Mouse (Mus musculus) bone marrow, adult 2 months (tissue): ENCODE data around the gene Lama2.

Experiments
- CTCF ChIP-seq: fragments of 200-500 bp; IDR thresholded peaks from 2 replicates; pipeline ENCODE4 v1.5.1; 2011; ENCODE audit warnings: low read length, control low read depth; ENCODE audit not compliant: control insufficient read depth, insufficient read depth
- POLR2A ChIP-seq: fragments of 200-500 bp; IDR thresholded peaks from 2 replicates; pipeline ENCODE4 v1.6.1; 2011; ENCODE audit warnings: low read depth, mild to moderate bottlenecking, control low read depth, low read length, borderline replicate concordance; ENCODE audit not compliant: control insufficient read depth

- TF ChIP-seq POLR2A (no peak), CTCF (no peak)
Observed at GRCm38 (mm10) chr10:26974224-26974623, 645.3 kb downstream of the Lama2 start.
